Mouse (Mus musculus) CH12.LX (cell line): ENCODE results near the gene 2300002M23Rik. TPM values are rescaled to one million over a fixed set of nuclear protein-coding genes. Genes with fewer than 3 reads are reported as not detected.

Experiments
- DNase-seq: peaks from one replicate; pipeline ENCODE4 v3.0.0-alpha.2; 2013; ENCODE audit errors: extremely low read depth
- H3K27ac ChIP-seq: 2 replicates; pipeline ENCODE4 v1.5.1; 2012; ENCODE audit warnings: low read depth, mild to moderate bottlenecking, control low read depth, moderate library complexity; ENCODE audit not compliant: insufficient read depth
- H3K27me3 ChIP-seq: replicated peaks from 2 replicates; pipeline ENCODE3; 2012; ENCODE audit warnings: inconsistent platforms
- H3K36me3 ChIP-seq, 2 experiments: replicated peaks in 1 of 2; 2 replicates each; pipeline versions ENCODE3 to v1.6.1; 2012; ENCODE audit warnings: inconsistent platforms in 1 of 2, low read length in 1 of 2, mild to moderate bottlenecking in 1 of 2, mixed read lengths in 1 of 2, moderate library complexity in 1 of 2; ENCODE audit not compliant: control insufficient read depth in 1 of 2, insufficient read depth in 1 of 2
- H3K4me1 ChIP-seq, 2 experiments: 2 replicates each; pipeline ENCODE4 v1.6.1; 2012; ENCODE audit warnings: inconsistent platforms in 1 of 2, moderate library complexity in 1 of 2; ENCODE audit not compliant: insufficient read depth in 2 of 2, control insufficient read depth in 1 of 2
- H3K4me2 ChIP-seq: 2 replicates; pipeline ENCODE4 v1.6.1; 2012; ENCODE audit warnings: low read depth, mild to moderate bottlenecking, control low read depth; ENCODE audit not compliant: poor library complexity, insufficient read depth, severe bottlenecking
- H3K4me3 ChIP-seq, 3 experiments: fragments of 150-350 bp in 1 of 3; sonication (generic) in 1 of 3; replicated peaks in 1 of 3; 2 replicates each; pipeline versions ENCODE3 to v1.5.1; 2011 to 2012; ENCODE audit warnings: low read depth in 2 of 3, low read length in 2 of 3, mild to moderate bottlenecking in 2 of 3, moderate library complexity in 2 of 3, control low read depth in 1 of 3, improper control_type of control experiment in 1 of 3, inconsistent platforms in 1 of 3, mixed read lengths in 1 of 3; ENCODE audit not compliant: poor library complexity in 1 of 3
- H3K79me2 ChIP-seq: replicated peaks from 2 replicates; pipeline ENCODE4 v1.6.1; 2012; ENCODE audit warnings: mild to moderate bottlenecking, moderate library complexity; ENCODE audit not compliant: control insufficient read depth, poor library complexity, insufficient read depth, severe bottlenecking; ENCODE audit errors: extremely low read depth
- H3K9ac ChIP-seq: 2 replicates; pipeline ENCODE4 v1.6.1; 2012; ENCODE audit warnings: low read depth, mild to moderate bottlenecking, control low read depth, moderate library complexity; ENCODE audit not compliant: insufficient read depth
- H3K9me3 ChIP-seq: replicated peaks from 2 replicates; pipeline ENCODE3; 2012; ENCODE audit warnings: low read length, inconsistent platforms, mixed read lengths
- BHLHE40 ChIP-seq: IDR thresholded peaks from 2 replicates; pipeline ENCODE4 v1.6.1; 2011; ENCODE audit warnings: mild to moderate bottlenecking, low read depth, low read length, improper control_type of control experiment
- CHD2 ChIP-seq: IDR thresholded peaks from 2 replicates; pipeline ENCODE4 v1.6.1; 2011; ENCODE audit warnings: low read length, improper control_type of control experiment
- CTCF ChIP-seq, 2 experiments: IDR thresholded peaks in 1 of 2; conservative IDR thresholded peaks in 1 of 2; 2 replicates each; pipeline ENCODE4 v1.5.1; 2011 to 2012; ENCODE audit warnings: low read depth in 2 of 2, low read length in 2 of 2, improper control_type of control experiment in 1 of 2, inconsistent platforms in 1 of 2, mild to moderate bottlenecking in 1 of 2, moderate library complexity in 1 of 2
- E2F4 ChIP-seq: IDR thresholded peaks from 2 replicates; pipeline ENCODE4 v1.6.1; 2011; ENCODE audit warnings: low read depth, low read length, improper control_type of control experiment; ENCODE audit not compliant: insufficient replicate concordance
- ELF1 ChIP-seq: IDR thresholded peaks from 2 replicates; pipeline ENCODE4 v1.6.1; 2014; ENCODE audit warnings: low read depth, mild to moderate bottlenecking, inconsistent platforms, low read length, improper control_type of control experiment
- ETS1 ChIP-seq: conservative IDR thresholded peaks from 2 replicates; pipeline ENCODE4 v1.6.1; 2012; ENCODE audit warnings: low read depth, mild to moderate bottlenecking, inconsistent platforms, low read length, improper control_type of control experiment, moderate library complexity
- IRF4 ChIP-seq: IDR thresholded peaks from 2 replicates; pipeline ENCODE4 v1.6.1; 2014; ENCODE audit warnings: low read depth, mild to moderate bottlenecking, inconsistent platforms, low read length, improper control_type of control experiment
- JUND ChIP-seq: conservative IDR thresholded peaks from 2 replicates; pipeline ENCODE4 v1.6.1; 2011; ENCODE audit warnings: low read depth, low read length, improper control_type of control experiment
- MAFK ChIP-seq: IDR thresholded peaks from 2 replicates; pipeline ENCODE4 v1.6.1; 2011; ENCODE audit warnings: low read length, improper control_type of control experiment; ENCODE audit not compliant: insufficient replicate concordance
- MYC ChIP-seq: IDR thresholded peaks from 2 replicates; pipeline ENCODE4 v1.6.1; 2011; ENCODE audit warnings: low read depth, mild to moderate bottlenecking, improper control_type of control experiment, low read length
- NELFE ChIP-seq: IDR thresholded peaks from 2 replicates; pipeline ENCODE4 v1.6.1; 2011; ENCODE audit warnings: low read depth, low read length, improper control_type of control experiment
- NRF1 ChIP-seq: IDR thresholded peaks from 2 replicates; pipeline ENCODE4 v1.6.1; 2014; ENCODE audit warnings: low read depth, mild to moderate bottlenecking, inconsistent platforms, low read length, improper control_type of control experiment, moderate library complexity
- PAX5 ChIP-seq: IDR thresholded peaks from 2 replicates; pipeline ENCODE4 v1.6.1; 2012; ENCODE audit warnings: low read length, inconsistent platforms, mixed read lengths
- POLR2AphosphoS2 ChIP-seq: IDR thresholded peaks from 2 replicates; pipeline ENCODE4 v1.6.1; 2011; ENCODE audit warnings: low read depth, low read length, improper control_type of control experiment
- RAD21 ChIP-seq: IDR thresholded peaks from 2 replicates; pipeline ENCODE4 v1.6.1; 2011; ENCODE audit warnings: low read depth, mild to moderate bottlenecking, low read length, improper control_type of control experiment, moderate library complexity
- TCF12 ChIP-seq: IDR thresholded peaks from 2 replicates; pipeline ENCODE4 v1.6.1; 2014; ENCODE audit warnings: low read depth, mild to moderate bottlenecking, inconsistent platforms, low read length, improper control_type of control experiment
- UBTF ChIP-seq: IDR thresholded peaks from 2 replicates; pipeline ENCODE4 v1.6.1; 2012; ENCODE audit warnings: low read depth, mild to moderate bottlenecking, inconsistent platforms, low read length, improper control_type of control experiment, moderate library complexity
- USF1 ChIP-seq: IDR thresholded peaks from 2 replicates; pipeline ENCODE4 v1.6.1; 2014; ENCODE audit warnings: low read depth, mild to moderate bottlenecking, inconsistent platforms, low read length, improper control_type of control experiment
- ZC3H11A ChIP-seq: IDR thresholded peaks from 2 replicates; pipeline ENCODE4 v1.6.1; 2012; ENCODE audit warnings: low read depth, mild to moderate bottlenecking, inconsistent platforms, low read length, improper control_type of control experiment
- ZMIZ1 ChIP-seq: IDR thresholded peaks from 2 replicates; pipeline ENCODE4 v1.6.1; 2012; ENCODE audit warnings: low read depth, mild to moderate bottlenecking, inconsistent platforms, low read length, improper control_type of control experiment
- ZNF384 ChIP-seq: IDR thresholded peaks from 2 replicates; pipeline ENCODE4 v1.6.1; 2012; ENCODE audit warnings: low read depth, low read length, improper control_type of control experiment, inconsistent platforms
- dilution Hi-C: fragments of 300-500 bp; cut with MboI; formaldehyde crosslinking; loops from 2 replicates; pipeline ENCODE4 v1.14.3; 2020; ENCODE audit warnings: low sequenced_read_pairs; ENCODE audit not compliant: extremely low pct_unique_long_range_greater_than_20kb, extremely low pct_ligation_motif_present
- in situ Hi-C: fragments of 300-500 bp; cut with MboI; formaldehyde crosslinking; loops from 3 replicates; pipeline ENCODE4 v1.14.3; 2019; ENCODE audit warnings: low sequenced_read_pairs, low pct_ligation_motif_present, low pct_unique_long_range_greater_than_20kb, mixed read lengths
- polyA plus RNA-seq: library from polyadenylated mRNA; unstranded; fragments of >175 nt; gene quantifications from 2 replicates; pipeline ENCODE4 v1.2.1, GENCODE M21; 2012; ENCODE audit warnings: low read depth; ENCODE audit not compliant: insufficient read length
- total RNA-seq, 2 experiments: library from RNA; depleted of rRNA; stranded (reverse); fragments of 300-350 nt in 1 of 2; fragments of >200 nt in 1 of 2; gene quantifications; 2 replicates each; pipeline ENCODE4 v1.2.3; 2012 to 2014

The 2300002M23Rik gene
- total and polyA plus RNA-seq, 3 experiments, result not detected

DNA sequence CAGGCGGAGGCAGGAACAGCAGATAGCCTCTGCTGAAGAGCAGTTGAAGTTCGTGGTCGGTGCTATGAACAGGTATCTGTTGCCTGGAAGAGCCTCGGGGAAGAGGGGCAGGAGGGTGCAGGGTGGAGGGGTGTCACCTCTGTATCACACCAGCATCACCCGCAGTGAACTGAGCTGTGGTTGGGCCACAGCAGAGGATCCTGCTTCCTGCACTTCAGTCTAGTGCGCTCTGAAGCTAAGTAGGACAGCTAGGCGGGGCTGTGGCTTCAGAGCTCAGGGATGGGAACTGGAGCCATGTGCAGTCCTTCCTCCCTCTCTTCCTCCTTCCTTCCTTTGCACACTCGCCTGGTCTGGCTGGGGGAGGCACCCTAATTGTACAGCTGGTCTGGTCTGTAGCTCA lies 40.6 kb upstream of the 2300002M23Rik start:
- Histone ChIP-seq H3K9me3 (no peaks in the 10 kb centered on the region), H3K4me2 (no peak overlapping the region), H3K9ac (no peak overlapping the region), H3K79me2 (no peaks in the 10 kb centered on the region), H3K36me3 (peaks cover 42 to 88% of the 10 kb centered on the region in 2 experiments), H3K27me3 (no peaks in the 10 kb centered on the region), H3K4me3 (no peak overlapping the region), H3K4me1 (no peaks in the 10 kb centered on the region), H3K27ac (no peak overlapping the region)
- DNase-seq, result no peak
- dilution Hi-C loops, result no loop called here
- in situ Hi-C loops, result no loop called here
- TF ChIP-seq RAD21 (no peak), JUND (no peak), ZNF384 (no peak), ZC3H11A (no peak), CTCF (conservative IDR thresholded peaks at IDR 0.05 in 1 of 2, IDR thresholded peaks at IDR 0.05 in 1 of 2; ENCODE audit: low read depth in 2 of 2, low read length in 2 of 2) (no peak), ZMIZ1 (no peak), NRF1 (no peak), USF1 (no peak), ELF1 (no peak), ETS1 (no peak), TCF12 (no peak), CHD2 (no peak), BHLHE40 (no peak), E2F4 (no peak), UBTF (no peak), POLR2AphosphoS2 (no peak), MYC (no peak), IRF4 (no peak)

DNA sequence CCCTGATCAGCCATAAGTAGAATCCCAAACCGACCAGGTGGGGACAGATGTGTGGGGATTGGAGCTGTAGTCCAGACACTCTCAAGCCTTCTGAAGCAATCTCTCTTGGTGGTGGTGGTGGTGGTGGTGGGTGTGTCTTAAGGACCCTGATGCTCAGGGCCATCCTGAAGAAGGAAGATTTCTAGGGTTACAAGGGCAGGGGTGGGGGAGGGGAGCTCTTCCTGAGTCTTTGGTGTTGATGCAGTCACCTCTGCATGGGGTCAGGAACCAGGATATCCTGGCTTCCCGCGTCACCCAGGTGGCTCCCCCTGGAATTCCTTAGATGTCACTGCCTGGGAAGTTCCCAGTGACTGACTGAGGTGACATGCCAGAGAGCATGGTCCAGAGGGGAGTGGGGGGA lies 34.9 kb upstream of the 2300002M23Rik start:
- DNase-seq, result no peak
- no peak overlapping the region for H3K4me2 ChIP-seq
- dilution Hi-C loops, result no loop called here
- H3K4me3 ChIP-seq, result no peak overlapping the region
- in situ Hi-C loops, result no loop called here
- H3K9ac ChIP-seq, result no peak overlapping the region
- H3K79me2 ChIP-seq, result no peaks in the 10 kb centered on the region
- TF ChIP-seq UBTF (no peak), PAX5 (no peak), ZMIZ1 (no peak), ZNF384 (no peak), E2F4 (no peak), NELFE (no peak), USF1 (no peak), RAD21 (no peak), MYC (no peak), BHLHE40 (no peak), MAFK (no peak), ELF1 (no peak)
- TF ChIP-seq, all 38 proteins: peak for 0
- Histone ChIP-seq H3K4me1 (peaks cover 0 to 4% of the 10 kb centered on the region in 2 experiments; a peak in 1 of 4 replicates), H3K27me3 (peaks cover under 1% of the 10 kb centered on the region), H3K9me3 (no peaks in the 10 kb centered on the region), H3K27ac (no peak overlapping the region), H3K36me3 (peaks cover 17 to 42% of the 10 kb centered on the region in 2 experiments)
